Mouse (Mus musculus) ES-Bruce4 (cell line): Measurements from ENCODE around the gene Lrrc49. TPM values are rescaled to one million over a fixed set of nuclear protein-coding genes. Genes with fewer than 3 reads are reported as not detected.

Source experiments
- H3K27ac ChIP-seq: 2 replicates; pipeline ENCODE4 v1.5.1; 2012; ENCODE audit warnings: low read length, inconsistent platforms; ENCODE audit not compliant: insufficient read depth
- H3K27me3 ChIP-seq: 2 replicates; pipeline ENCODE4 v1.6.1; 2012; ENCODE audit warnings: mild to moderate bottlenecking, low read length, inconsistent platforms; ENCODE audit not compliant: control insufficient read depth, poor library complexity, insufficient read depth, severe bottlenecking
- H3K36me3 ChIP-seq: 2 replicates; pipeline ENCODE4 v1.6.1; 2012; ENCODE audit warnings: inconsistent platforms, mild to moderate bottlenecking, low read length, moderate library complexity; ENCODE audit not compliant: control insufficient read depth, poor library complexity, insufficient read depth, severe bottlenecking
- H3K4me1 ChIP-seq: one replicate; pipeline ENCODE4 v1.8.1; 2011; ENCODE audit warnings: low read length; ENCODE audit not compliant: control insufficient read depth, insufficient read depth
- H3K4me3 ChIP-seq: 2 replicates; pipeline ENCODE4 v1.5.1; 2011; ENCODE audit warnings: low read depth, mild to moderate bottlenecking, low read length
- H3K9ac ChIP-seq: 2 replicates; pipeline ENCODE4 v1.6.1; 2012; ENCODE audit warnings: low read depth, mild to moderate bottlenecking, inconsistent platforms; ENCODE audit not compliant: poor library complexity, severe bottlenecking
- H3K9me3 ChIP-seq: replicated peaks from 2 replicates; pipeline ENCODE4 v1.6.1; 2012; ENCODE audit warnings: mild to moderate bottlenecking, low read length, inconsistent platforms; ENCODE audit not compliant: control insufficient read depth, poor library complexity, insufficient read depth, severe bottlenecking
- CTCF ChIP-seq: IDR thresholded peaks from one replicate; pipeline ENCODE4 v1.8.1; 2011; ENCODE audit warnings: low read depth, low read length
- EP300 ChIP-seq: IDR thresholded peaks from 2 replicates; pipeline ENCODE4 v1.6.1; 2011; ENCODE audit warnings: low read depth, low read length; ENCODE audit not compliant: insufficient read depth
- POLR2A ChIP-seq: IDR thresholded peaks from one replicate; pipeline ENCODE4 v1.8.1; 2011; ENCODE audit warnings: low read length; ENCODE audit not compliant: insufficient read depth
- polyA plus RNA-seq: library from polyadenylated mRNA; stranded (reverse); fragments of >200 nt; gene quantifications from 2 replicates; pipeline ENCODE4 v1.2.4, GENCODE M21; 2011; ENCODE audit warnings: low read depth; ENCODE audit not compliant: missing spikeins, insufficient read depth, insufficient read length

Gene Lrrc49
- polyA plus RNA-seq, 1 experiment = 5.7 TPM

DNA sequence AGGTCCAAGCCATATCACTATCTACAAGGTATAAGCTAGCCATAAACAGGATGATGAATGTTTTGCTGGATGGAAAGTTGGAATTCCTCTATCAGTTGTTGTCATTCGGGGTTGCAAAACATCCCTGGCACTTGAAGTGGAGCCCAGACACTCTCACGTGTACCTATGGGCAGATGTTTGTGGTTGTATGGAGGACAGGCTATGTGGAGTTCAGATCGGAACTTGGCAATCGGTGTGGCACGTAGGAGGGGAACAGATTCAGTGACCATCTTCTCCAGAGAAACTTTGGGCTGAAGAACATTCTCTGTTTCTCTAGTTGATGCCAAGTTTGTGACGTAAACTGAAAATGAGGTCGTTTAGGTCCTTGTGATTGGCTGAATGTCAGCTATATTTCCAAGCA lies 114.9 kb downstream of the Lrrc49 start:
- H3K9me3 ChIP-seq = no peaks in the 10 kb centered on the region; the same call in 1 of the 2 replicates
- no peak overlapping the region for H3K4me3 ChIP-seq
- H3K36me3 ChIP-seq = no peaks in the 10 kb centered on the region
- H3K27ac ChIP-seq = no peak overlapping the region
- no peaks in the 10 kb centered on the region for H3K4me1 ChIP-seq
- no peak for TF ChIP-seq EP300
- TF ChIP-seq POLR2A = no peak
- no peak for TF ChIP-seq CTCF
- no peaks in the 10 kb centered on the region for H3K27me3 ChIP-seq
- H3K9ac ChIP-seq = no peak overlapping the region

GRCm38 (mm10) chr9:60571725-60572124 lies 116.2 kb downstream of the Lrrc49 start:
- TF ChIP-seq CTCF (no peak), EP300 (no peak), POLR2A (no peak)
- Histone ChIP-seq H3K27me3 (no peaks in the 10 kb centered on the region), H3K4me3 (no peak overlapping the region), H3K9ac (no peak overlapping the region), H3K36me3 (no peaks in the 10 kb centered on the region), H3K27ac (no peak overlapping the region), H3K4me1 (no peaks in the 10 kb centered on the region), H3K9me3 (no peaks in the 10 kb centered on the region; the same call in 1 of the 2 replicates)

- Histone ChIP-seq H3K27me3 (no peaks in the 10 kb centered on the region), H3K36me3 (no peaks in the 10 kb centered on the region), H3K4me3 (no peak overlapping the region), H3K9ac (no peak overlapping the region), H3K9me3 (no peaks in the 10 kb centered on the region; the same call in 1 of the 2 replicates), H3K4me1 (no peaks in the 10 kb centered on the region), H3K27ac (no peak overlapping the region)
- TF ChIP-seq CTCF (no peak), EP300 (no peak), POLR2A (no peak)
Observed at GRCm38 (mm10) chr9:60571041-60571440, 116.9 kb downstream of the Lrrc49 start.

GRCm38 (mm10) chr9:60569366-60569765 lies 118.6 kb downstream of the Lrrc49 start:
- H3K27me3 ChIP-seq = no peaks in the 10 kb centered on the region
- H3K4me1 ChIP-seq = no peaks in the 10 kb centered on the region
- H3K9ac ChIP-seq = no peak overlapping the region
- H3K27ac ChIP-seq = no peak overlapping the region
- no peaks in the 10 kb centered on the region; the same call in 1 of the 2 replicates for H3K9me3 ChIP-seq
- no peaks in the 10 kb centered on the region for H3K36me3 ChIP-seq
- no peak for TF ChIP-seq EP300
- TF ChIP-seq CTCF = no peak
- TF ChIP-seq POLR2A = no peak
- no peak overlapping the region for H3K4me3 ChIP-seq

DNA sequence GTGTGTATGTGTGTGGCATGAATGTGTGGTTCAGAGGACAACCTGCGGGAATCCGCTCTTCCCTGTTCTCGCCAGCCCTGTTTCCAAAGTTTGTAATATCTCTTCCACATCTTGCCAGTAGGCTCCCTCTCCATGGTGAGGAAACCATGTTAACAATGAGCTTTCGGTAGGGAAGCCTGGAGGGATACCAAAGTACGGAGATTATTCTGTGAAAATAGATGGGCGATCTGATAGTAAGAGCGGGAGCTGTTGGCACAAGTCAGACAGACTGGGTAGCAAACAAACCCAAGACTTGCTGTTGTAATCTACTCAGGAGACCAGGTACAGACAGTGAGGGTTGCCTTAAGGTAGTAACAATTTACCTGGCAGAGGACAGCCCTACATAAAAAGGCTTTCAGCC lies 124.1 kb downstream of the Lrrc49 start:
- Histone ChIP-seq H3K27me3 (no peaks in the 10 kb centered on the region), H3K9ac (no peak overlapping the region), H3K36me3 (no peaks in the 10 kb centered on the region), H3K9me3 (no peaks in the 10 kb centered on the region), H3K4me3 (no peak overlapping the region), H3K27ac (no peak overlapping the region), H3K4me1 (no peaks in the 10 kb centered on the region)
- TF ChIP-seq EP300 = no peak
- no peak for TF ChIP-seq CTCF
- TF ChIP-seq POLR2A = no peak

DNA sequence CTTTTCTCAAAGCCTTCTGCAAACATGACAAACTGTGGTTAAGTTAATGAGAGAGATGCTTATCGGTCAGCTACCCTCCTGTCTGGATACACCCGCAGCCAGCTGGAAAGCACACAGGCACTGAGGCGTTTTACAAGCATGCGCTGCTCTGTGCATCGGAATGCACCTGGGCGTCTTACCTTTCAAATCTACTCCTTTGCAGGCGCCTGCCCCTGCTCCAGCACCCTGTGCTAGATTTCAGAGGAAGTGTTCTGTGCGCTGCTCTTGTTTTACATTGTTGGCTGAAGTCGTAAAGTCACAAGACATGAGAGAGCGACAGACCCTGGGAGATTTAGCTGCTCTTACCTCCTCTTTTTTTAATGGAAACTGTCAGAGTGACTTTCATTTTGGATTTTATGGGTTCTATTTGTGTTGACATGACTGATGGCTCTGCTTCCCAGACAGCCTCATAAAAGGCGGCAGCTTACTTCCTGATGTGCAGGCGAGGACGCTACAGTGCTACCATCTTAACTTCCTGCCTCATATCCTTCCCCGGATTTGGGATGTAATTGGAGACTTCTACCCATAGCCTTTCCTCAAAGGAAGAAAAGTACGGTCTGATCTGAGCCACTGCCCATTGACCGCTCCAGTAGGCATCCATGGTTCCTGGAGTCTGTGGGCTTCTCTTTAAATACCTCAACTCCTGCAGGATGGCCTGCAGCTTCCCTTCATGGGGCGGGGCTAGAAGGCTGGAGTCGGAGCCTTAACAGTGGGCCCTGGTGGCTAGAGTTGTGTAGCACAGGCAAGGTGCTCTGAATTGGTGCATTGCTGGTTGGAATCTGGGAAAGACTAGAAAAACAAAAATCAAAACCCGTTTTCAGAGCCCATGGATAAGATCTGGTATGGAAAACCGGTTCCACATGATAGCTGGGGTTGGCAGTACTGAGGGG lies 125.3 kb downstream of the Lrrc49 start:
- H3K36me3 ChIP-seq = no peaks in the 10 kb centered on the region
- no peak overlapping the region for H3K9ac ChIP-seq
- no peaks in the 10 kb centered on the region for H3K27me3 ChIP-seq
- H3K4me3 ChIP-seq = no peak overlapping the region
- H3K27ac ChIP-seq = no peak overlapping the region
- H3K9me3 ChIP-seq = no peaks in the 10 kb centered on the region
- TF ChIP-seq POLR2A (no peak), EP300 (no peak), CTCF (no peak)
- no peaks in the 10 kb centered on the region for H3K4me1 ChIP-seq
